Mouse (Mus musculus) adrenal gland, postnatal 4 days (tissue): ENCODE results near the gene 6030408B16Rik. TPM values are rescaled to one million over a fixed set of nuclear protein-coding genes. Genes with fewer than 3 reads are reported as not detected.

Experiments used
- DNase-seq, 2 experiments: peaks; one replicate each; pipeline ENCODE4 v3.0.0; 2021 to 2022; ENCODE audit warnings: low spot score in 2 of 2, mixed read lengths in 2 of 2
- total RNA-seq, 2 experiments: library from RNA; stranded (reverse); gene quantifications; 2 replicates each; pipeline ENCODE4 v1.2.3; 2021

6030408B16Rik gene
- total RNA-seq, 2 experiments from 2014 or later, result 2.6 to 3.4 TPM

DNA sequence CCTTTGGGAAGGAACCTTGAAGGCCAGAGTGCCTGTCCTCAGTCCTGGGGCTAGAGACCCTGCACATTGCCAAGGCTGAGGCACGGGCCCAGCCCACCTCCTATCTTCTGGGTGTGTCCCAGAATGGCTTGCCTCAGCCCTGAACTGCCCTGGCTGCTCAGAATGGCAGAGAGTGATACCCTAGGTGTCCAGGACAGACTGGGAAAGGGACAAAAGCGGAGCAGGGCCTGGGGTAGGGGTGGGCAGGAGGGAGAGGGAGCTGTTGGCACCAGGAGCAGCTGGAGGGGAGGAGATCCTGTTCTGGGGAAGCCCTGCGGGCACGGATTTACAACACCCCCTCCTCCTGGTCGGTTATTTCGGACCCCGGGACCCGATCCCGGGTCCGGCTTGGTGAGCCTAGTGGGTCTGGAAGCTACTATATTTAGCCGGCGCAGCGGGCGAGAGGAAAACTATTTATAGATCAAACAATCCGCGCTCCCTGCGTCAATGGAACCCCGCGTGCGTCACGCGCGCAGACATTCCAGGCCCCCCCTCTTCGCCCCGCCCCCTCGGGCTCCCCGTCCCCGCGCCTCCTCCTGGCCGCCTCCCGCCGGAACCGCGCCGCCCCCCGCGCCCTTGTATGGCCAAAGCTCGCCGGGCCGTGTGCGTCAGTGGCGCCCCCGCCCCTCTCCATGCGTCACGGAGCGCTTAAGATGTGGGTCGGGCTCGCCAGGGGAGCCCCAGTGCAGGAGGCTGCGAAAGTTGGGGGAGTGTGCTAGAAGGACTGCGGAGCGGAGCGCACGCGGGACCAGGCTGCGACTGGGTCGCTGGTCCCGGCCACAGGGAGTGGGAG lies 26.7 kb upstream of the 6030408B16Rik start:
- DNase-seq, result peak; percentile 93

- DNase-seq, result peak in 1 of 2 experiments; percentile 10
Observed at GRCm38 (mm10) chr15:101267053-101268032, 25.7 kb upstream of the 6030408B16Rik start.

DNA sequence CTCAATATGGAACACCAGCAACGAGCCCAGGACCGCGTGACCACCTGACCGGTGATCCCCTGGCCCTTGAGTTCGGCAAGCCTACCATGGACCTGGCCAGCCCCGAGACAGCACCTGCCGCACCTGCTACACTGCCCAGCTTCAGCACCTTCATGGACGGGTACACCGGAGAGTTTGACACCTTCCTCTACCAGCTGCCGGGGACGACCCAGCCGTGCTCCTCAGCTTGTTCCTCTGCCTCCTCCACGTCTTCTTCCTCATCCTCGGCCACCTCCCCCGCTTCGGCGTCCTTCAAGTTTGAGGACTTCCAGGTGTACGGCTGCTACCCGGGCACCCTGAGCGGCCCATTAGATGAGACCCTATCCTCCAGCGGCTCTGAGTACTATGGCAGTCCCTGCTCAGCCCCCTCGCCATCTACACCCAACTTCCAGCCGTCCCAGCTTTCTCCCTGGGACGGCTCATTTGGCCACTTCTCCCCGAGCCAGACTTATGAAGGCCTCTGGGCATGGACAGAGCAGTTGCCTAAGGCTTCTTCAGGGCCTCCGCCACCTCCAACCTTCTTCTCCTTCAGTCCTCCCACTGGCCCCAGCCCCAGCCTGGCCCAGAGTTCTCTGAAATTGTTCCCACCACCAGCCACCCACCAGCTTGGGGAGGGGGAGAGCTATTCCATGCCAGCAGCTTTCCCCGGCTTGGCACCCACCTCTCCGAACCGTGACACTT lies 22.8 kb upstream of the 6030408B16Rik start:
- no peak for DNase-seq

DNA sequence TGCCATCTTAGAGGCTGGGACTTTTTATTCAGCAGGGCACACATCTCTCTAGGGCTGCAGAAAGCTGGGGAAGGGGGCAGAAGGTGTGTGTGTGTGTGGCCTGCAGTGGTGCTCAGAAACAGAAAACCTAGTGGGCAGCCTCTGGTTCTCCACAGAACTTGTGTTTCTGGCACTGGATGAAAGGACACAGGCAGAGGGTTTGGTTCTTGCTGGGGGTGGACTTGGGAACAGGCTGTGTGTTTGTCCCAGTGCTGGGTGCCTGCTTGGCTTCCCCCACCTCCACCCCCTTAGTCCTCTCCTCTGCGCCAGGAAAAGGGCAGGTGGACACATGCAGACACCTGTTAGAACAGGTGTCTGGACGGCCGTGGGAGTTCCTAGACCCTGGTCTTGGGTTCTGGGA lies 21.9 kb upstream of the 6030408B16Rik start:
- DNase-seq, result no peak

- DNase-seq, result no peak
Observed at GRCm38 (mm10) chr15:101271513-101271912, 21.5 kb upstream of the 6030408B16Rik start.

DNA sequence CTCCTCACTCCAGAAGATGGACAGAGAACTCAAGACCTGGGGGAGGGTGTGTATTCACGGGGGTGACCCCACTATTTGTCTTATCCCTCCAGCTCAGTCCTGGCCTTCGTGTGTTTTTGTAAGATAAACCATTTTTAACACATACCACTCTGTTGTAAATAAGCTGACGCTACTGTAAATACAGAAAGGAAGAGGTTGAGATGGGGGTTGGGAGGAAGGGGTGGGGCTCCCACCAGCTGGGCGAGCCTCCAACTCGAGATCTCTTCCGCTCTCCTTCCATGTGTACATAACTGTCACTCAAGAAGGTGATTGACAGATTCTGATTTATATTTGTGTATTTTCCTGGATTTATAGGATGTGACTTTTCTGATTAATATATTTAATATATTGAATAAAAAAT lies 18.6 kb upstream of the 6030408B16Rik start:
- no peak for DNase-seq

GRCm38 (mm10) chr15:101277351-101277899 lies 15.6 kb upstream of the 6030408B16Rik start:
- no peak for DNase-seq

DNA sequence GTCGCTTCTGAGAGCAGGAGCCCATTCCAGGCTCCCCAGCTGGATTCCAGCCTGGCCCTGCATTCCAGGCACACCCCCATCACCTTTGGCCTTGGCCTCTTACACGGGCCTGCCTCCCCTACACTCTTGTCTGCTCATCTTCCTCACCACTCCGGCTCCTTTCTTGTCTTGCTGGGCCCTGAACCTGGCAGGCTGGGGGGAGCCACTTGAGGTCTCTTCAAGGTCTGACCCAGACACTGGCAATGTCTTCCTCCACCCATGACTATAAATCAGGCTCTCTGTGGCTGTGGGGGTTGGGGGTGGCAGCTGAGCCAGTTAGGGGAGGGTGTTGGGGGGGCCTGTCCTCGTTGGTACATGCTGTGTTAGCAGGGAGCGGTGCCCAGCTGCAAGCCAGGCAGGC lies 14.4 kb upstream of the 6030408B16Rik start:
- peak in 1 of 2 experiments; percentile 22 for DNase-seq

GRCm38 (mm10) chr15:101279430-101279999 lies 13.5 kb upstream of the 6030408B16Rik start:
- peak in 1 of 2 experiments; percentile 60 for DNase-seq

DNA sequence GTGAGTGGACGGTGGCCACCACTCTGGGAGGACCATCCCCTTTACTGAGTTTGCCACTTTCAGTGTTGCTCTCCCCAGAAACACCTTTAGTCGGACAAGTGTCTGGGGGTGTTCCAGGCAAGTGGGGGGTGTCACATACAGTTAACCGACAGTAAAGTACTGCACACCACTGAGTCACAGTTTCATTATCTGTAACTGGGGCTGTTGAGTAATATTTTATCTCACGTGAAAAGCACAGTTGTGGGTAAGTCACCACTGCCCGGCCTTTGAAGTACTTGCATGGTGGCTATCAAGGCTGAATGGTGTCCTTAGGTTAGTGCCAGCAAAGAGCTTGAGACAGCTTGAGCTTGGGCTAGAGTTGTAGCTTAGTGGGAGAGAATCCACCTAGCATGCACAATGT lies 10.5 kb upstream of the 6030408B16Rik start:
- no peak for DNase-seq

- DNase-seq, result no peak
Observed at GRCm38 (mm10) chr15:101283183-101283910, 9.7 kb upstream of the 6030408B16Rik start.

DNA sequence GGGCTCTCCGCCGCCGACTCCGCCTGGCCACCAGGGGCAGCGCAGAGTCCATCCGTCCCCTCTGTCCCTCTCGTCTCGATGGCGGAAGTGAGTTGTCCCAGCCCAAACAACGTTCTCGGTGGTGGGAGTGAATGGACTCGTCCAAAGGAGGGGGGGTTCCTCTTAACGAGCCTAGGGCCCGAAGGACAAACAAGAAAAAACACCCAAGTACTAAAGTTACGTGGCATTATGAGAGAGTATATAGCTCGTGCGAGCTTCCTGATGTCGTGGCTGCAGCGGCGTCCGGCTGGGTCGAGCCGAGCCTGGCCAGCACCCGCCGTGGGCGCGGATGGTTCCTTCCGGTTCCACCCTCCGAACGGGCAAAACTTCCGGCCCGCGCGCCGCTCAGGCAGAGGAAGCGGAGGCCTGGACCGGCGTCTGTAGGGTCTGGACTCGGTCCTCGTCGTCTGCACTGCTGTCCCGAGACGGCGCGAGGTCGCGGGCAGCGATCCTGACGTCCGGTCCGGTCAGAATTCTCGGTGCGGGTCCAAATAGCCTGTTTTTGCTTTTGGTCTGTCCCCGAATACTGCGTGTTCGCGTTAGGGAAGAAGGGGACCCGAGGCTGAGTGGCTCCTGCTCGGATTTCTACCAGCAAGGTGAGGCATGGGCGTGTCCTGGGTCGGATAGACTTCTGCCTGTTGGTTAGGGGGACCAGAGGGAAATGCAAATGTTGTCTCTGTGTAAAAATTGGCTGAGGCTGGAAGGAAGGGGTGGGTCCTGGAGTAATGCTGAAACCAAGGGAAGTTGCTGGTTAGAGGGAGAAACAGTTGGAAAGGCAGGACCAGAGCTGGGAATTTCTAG lies 8.9 kb upstream of the 6030408B16Rik start, which contains the start of gene Atg101:
Gene Atg101 (plus strand): TSS at position 362 of the 840 bp plus-strand sequence.
- DNase-seq, result peak; percentile 68 to 79

DNA sequence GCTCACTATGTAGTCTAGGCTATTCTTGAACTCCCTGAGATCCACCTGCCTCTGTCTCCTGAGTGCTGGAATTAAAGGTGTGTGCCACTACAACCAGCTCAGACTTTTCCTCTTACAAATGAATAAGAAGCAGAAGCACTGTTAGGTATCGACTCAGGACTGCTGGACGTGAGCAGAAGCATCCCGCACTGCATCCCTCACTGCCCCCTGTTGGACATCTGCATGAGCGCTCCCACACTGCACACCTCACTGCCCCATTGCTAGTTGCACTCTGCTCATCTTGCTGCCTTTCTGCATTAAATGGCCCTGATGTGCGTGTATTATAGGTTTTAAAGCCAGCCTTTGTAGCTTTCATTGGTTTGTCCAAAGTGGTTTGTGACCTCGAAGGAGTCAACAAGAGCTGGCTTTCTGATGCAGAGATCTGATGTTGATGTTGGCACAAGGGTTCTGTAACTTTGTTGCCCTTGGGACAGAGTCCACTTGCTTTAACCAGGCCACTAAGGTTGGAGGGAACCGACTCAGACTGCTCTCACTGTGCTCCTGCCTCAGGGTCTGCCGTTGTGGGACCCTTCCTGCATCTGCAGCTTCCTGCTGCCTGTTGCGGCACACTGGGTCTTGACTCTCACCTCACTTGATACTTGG lies 6.8 kb upstream of the 6030408B16Rik start:
- DNase-seq, result no peak

DNA sequence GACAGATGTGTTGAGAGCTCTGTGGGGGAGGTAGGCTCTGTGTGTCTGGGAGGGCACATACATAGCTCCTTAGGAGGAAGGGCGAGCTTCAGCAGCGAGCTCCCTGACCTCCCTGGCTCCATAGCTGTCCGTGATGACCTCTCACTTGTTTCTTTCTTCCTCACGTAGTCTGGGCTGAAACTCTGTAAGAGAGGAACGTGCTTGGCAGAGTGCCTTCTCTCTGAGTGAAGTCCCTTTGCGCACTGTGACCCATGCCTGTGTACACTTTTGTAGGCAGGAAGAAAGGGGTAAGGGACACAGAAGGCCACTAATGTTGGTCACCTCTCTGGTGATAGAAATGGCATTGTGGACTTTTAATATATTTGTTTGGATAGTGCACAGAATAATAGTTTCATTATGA lies 5.7 kb upstream of the 6030408B16Rik start:
- DNase-seq, result no peak

GRCm38 (mm10) chr15:101290354-101290753 lies 2.7 kb upstream of the 6030408B16Rik start:
- no peak for DNase-seq

DNA sequence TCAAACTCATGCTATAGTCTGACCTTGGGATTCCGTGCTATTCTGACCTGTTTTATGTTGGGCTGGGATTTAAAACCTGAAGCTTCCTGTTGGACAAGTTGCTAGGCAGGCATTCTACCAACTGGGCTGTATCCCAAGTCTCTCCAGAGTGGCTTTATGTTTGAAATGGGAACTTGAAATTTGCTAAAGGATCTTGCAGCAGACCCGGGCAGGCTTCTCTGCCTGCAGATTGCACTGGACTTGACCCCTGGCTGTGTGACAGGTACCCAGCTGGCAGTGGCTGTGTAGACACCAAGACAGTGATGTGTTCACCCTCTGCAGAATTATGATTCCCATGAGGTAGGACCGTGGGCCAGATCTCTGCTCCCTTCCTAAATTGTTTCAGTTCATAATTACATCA lies 1.0 kb upstream of the 6030408B16Rik start:
- no peak for DNase-seq

DNA sequence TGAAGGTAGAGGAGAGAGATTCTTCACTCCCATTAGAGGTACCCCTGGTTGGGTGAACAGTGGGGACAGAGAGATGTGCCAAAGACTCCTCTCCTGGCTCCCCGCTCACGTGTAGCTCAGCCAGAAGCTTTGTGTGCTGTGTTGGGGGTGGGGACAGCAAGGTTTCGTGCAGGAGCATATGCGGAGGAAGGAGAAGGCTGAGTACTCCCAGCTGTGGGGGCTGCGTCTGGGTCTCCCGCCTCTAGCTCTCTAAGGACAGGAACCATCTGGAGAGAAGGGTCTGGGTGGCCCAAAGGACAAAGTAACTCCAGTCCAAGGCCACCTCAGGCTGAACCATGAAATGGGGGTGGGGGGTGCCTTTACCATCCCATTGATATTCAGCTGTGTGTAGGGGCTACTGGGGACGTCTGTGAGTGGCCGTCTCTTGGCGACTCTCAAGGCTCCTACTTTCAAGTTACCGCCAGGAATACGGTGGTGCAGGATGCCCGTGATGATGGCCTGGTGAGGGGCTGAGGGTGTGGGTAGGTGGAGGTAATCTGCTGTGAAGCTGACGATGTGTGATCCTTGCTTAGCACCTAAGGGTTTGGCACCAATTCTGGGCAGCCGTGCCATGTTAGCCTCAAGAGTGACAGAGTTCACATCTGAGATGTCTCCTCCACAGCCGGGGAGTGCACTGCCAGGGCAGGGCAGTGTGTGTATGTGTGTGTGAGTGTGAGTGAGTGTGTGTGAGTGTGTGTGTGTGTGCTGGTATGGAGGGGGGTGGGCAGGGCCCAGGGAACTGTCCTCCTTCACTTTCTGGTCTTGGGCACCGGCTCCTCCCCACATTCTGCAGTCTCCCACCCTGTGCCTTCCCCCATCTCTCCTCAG lies 1.2 kb downstream of the 6030408B16Rik start:
- DNase-seq, result no peak
